Mouse (Mus musculus) intestine, postnatal 0 days (tissue): ENCODE data around the gene Iqcn. TPM values are rescaled to one million over a fixed set of nuclear protein-coding genes. Genes with fewer than 3 reads are reported as not detected.

Source experiments
- ATAC-seq: fragments of 200-750 bp; cut with Nextera tagmentation; 2 replicates; pipeline ENCODE4 v1.8.0; 2017; ENCODE audit warnings: mild to moderate bottlenecking, moderate TSS enrichment, moderate library complexity
- H3K27ac ChIP-seq: fragments of 300-500 bp; sonication (generic); 2 replicates; pipeline ENCODE4 v1.5.1; 2014; ENCODE audit warnings: mild to moderate bottlenecking, low read depth, low read length, moderate library complexity
- H3K27me3 ChIP-seq: fragments of 300-500 bp; sonication (generic); replicated peaks from 2 replicates; pipeline ENCODE4 v1.6.1; 2014; ENCODE audit warnings: low read length, mixed read lengths; ENCODE audit not compliant: control insufficient read depth, insufficient read depth
- H3K36me3 ChIP-seq: fragments of 300-500 bp; sonication (generic); 2 replicates; pipeline ENCODE4 v1.6.1; 2014; ENCODE audit warnings: mild to moderate bottlenecking, moderate library complexity; ENCODE audit not compliant: control insufficient read depth, insufficient read depth
- H3K4me1 ChIP-seq: fragments of 300-500 bp; sonication (generic); replicated peaks from 2 replicates; pipeline ENCODE4 v1.6.1; 2014; ENCODE audit warnings: antibody characterized with exemption, low read length, mixed read lengths; ENCODE audit not compliant: control insufficient read depth, insufficient read depth
- H3K4me2 ChIP-seq: fragments of 300-500 bp; sonication (generic); replicated peaks from 2 replicates; pipeline ENCODE4 v1.6.1; 2014; ENCODE audit warnings: low read depth, mild to moderate bottlenecking, moderate library complexity
- H3K4me3 ChIP-seq: fragments of 300-500 bp; sonication (generic); 2 replicates; pipeline ENCODE4 v1.5.1; 2014; ENCODE audit warnings: low read depth, low read length
- H3K9ac ChIP-seq: fragments of 300-500 bp; sonication (generic); 2 replicates; pipeline ENCODE4 v1.6.1; 2014; ENCODE audit warnings: mild to moderate bottlenecking, low read depth, low read length
- H3K9me3 ChIP-seq: fragments of 300-500 bp; sonication (generic); 2 replicates; pipeline ENCODE4 v1.6.1; 2016; ENCODE audit warnings: mixed run types; ENCODE audit not compliant: control insufficient read depth
- CTCF ChIP-seq: sonication (generic); IDR thresholded peaks from 2 replicates; pipeline ENCODE4 v1.5.1; 2016; ENCODE audit warnings: low read depth, mild to moderate bottlenecking, control low read depth, antibody characterized with exemption, moderate library complexity
- WGBS: fragments of 180-500 bp; shearing (Covaris S2); extraction: QIAGEN DNeasy Blood & Tissue Kit; methylation state at CpG from one replicate; pipeline ENCODE4 v1.1.7; 2014; 5-methylcytosine and 5-hydroxymethylcytosine counted together
- polyA plus RNA-seq: library from polyadenylated mRNA; unstranded; fragments of >200 nt; fragmentation: Nextera tagmentation; extraction: Ambion mirVana; gene quantifications from 2 replicates; pipeline ENCODE4 v1.2.1, GENCODE M21; 2015

Gene Iqcn
- polyA plus RNA-seq, 1 experiment from 2014 or later = not detected

- no peak overlapping the region for H3K9ac ChIP-seq
- no peaks in the 10 kb centered on the region for H3K4me1 ChIP-seq
- H3K9me3 ChIP-seq = no peaks in the 10 kb centered on the region
- no peak for ATAC-seq
- no peak overlapping the region for H3K4me2 ChIP-seq
- no peak overlapping the region for H3K4me3 ChIP-seq
- H3K27ac ChIP-seq = no peak overlapping the region
- no peaks in the 10 kb centered on the region for H3K36me3 ChIP-seq
- peaks cover 11% of the 10 kb centered on the region for H3K27me3 ChIP-seq
- TF ChIP-seq CTCF = no peak
- WGBS = 76% methylated on average over 3 of the region's 3 CpGs
These were observed 35.0 kb downstream of the Iqcn start for GRCm38 (mm10) chr8:70738211-70738610.

- H3K4me3 ChIP-seq = no peak overlapping the region
- H3K27me3 ChIP-seq = peaks cover 32% of the 10 kb centered on the region
- 63% methylated on average over 5 of the region's 5 CpGs for WGBS
- TF ChIP-seq CTCF = no peak
- ATAC-seq = no peak
- no peaks in the 10 kb centered on the region for H3K36me3 ChIP-seq
- H3K27ac ChIP-seq = no peak overlapping the region
- H3K4me1 ChIP-seq = no peaks in the 10 kb centered on the region
- no peaks in the 10 kb centered on the region for H3K9me3 ChIP-seq
- no peak overlapping the region for H3K9ac ChIP-seq
- H3K4me2 ChIP-seq = no peak overlapping the region
These were observed 38.4 kb downstream of the Iqcn start for GRCm38 (mm10) chr8:70741661-70742060.

- Histone ChIP-seq H3K4me2 (no peak overlapping the region), H3K36me3 (no peaks in the 10 kb centered on the region), H3K27me3 (peaks cover 36% of the 10 kb centered on the region), H3K4me1 (no peaks in the 10 kb centered on the region), H3K9ac (no peak overlapping the region), H3K4me3 (no peak overlapping the region), H3K9me3 (no peaks in the 10 kb centered on the region), H3K27ac (no peak overlapping the region)
- ATAC-seq = no peak
- WGBS = 48% methylated on average over 11 of the region's 11 CpGs
- TF ChIP-seq CTCF = no peak
These were observed 38.9 kb downstream of the Iqcn start for GRCm38 (mm10) chr8:70742176-70742575.

- WGBS = 10% methylated on average over 38 of the region's 38 CpGs
- no peak overlapping the region for H3K9ac ChIP-seq
- no peaks in the 10 kb centered on the region for H3K4me1 ChIP-seq
- no peak for ATAC-seq
- H3K9me3 ChIP-seq = no peaks in the 10 kb centered on the region
- TF ChIP-seq CTCF = no peak
- H3K27ac ChIP-seq = no peak overlapping the region
- no peak overlapping the region for H3K4me3 ChIP-seq
- H3K4me2 ChIP-seq = peak overlapping the region; percentile 57
- peaks cover 38% of the 10 kb centered on the region for H3K27me3 ChIP-seq
- H3K36me3 ChIP-seq = no peaks in the 10 kb centered on the region
These were observed 39.9 kb downstream of the Iqcn start for GRCm38 (mm10) chr8:70742981-70743655.

GRCm38 (mm10) chr8:70743656-70744590 is 40.7 kb downstream of the Iqcn start:
- H3K27ac ChIP-seq = no peak overlapping the region
- H3K9ac ChIP-seq = 0 out of 2 replicates have a peak overlapping the region, but pooled peaks have one; percentile 22
- H3K36me3 ChIP-seq = no peaks in the 10 kb centered on the region
- peak overlapping the region; percentile 20 for H3K4me3 ChIP-seq
- TF ChIP-seq CTCF = no peak
- H3K4me1 ChIP-seq = no peaks in the 10 kb centered on the region
- H3K27me3 ChIP-seq = peaks cover 38% of the 10 kb centered on the region
- H3K9me3 ChIP-seq = no peaks in the 10 kb centered on the region
- ATAC-seq = no peak
- peak overlapping the region; percentile 57 for H3K4me2 ChIP-seq
- 7% methylated on average over 48 of the region's 48 CpGs for WGBS

GRCm38 (mm10) chr8:70744806-70745205 is 41.5 kb downstream of the Iqcn start:
- no peak overlapping the region for H3K9ac ChIP-seq
- H3K4me3 ChIP-seq = no peak overlapping the region
- WGBS = 53% methylated on average over 11 of the region's 11 CpGs
- peaks cover 38% of the 10 kb centered on the region for H3K27me3 ChIP-seq
- no peaks in the 10 kb centered on the region for H3K4me1 ChIP-seq
- ATAC-seq = no peak
- TF ChIP-seq CTCF = no peak
- H3K27ac ChIP-seq = no peak overlapping the region
- no peak overlapping the region for H3K4me2 ChIP-seq
- H3K9me3 ChIP-seq = no peaks in the 10 kb centered on the region
- no peaks in the 10 kb centered on the region for H3K36me3 ChIP-seq
